Mouse (Mus musculus): Measurements from ENCODE around the gene Ube2ql1. TPM values are rescaled to one million over a fixed set of nuclear protein-coding genes. Genes with fewer than 3 reads are reported as not detected.

The Ube2ql1 gene
- total RNA-seq (2014; rRNA removed) (0.09 and 0.27 TPM in 2 replicates), polyA plus RNA-seq (2012; rRNA removed) (0.05 and 0.09 TPM in 2 replicates)

DNA sequence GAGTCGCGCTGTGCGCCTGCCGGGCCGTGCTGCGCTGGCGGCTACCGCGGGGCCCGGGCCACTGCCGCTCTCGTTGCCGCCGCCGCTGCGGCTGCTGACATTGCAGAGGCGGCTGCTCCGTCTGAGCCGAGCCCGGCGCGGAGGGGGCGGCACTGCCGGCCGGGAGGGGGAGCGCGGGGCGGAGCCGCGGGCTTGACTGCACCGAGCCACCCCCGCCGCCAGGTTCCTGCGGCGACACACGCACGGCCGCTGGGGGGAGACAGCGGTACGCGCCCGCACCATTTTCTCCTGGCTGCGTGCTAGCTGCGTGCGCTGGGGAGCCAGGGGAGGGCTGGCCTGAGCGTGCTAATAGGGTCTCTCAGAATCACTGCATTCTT is at the start of gene Ube2ql1:
Ube2ql1 (minus strand) TSS at position 131 of the 377 bp plus-strand sequence.
- H3K27ac ChIP-seq (replicated peaks; ENCODE audit: insufficient read depth, low read depth, low read length): no peak within 1 kb of the TSS
- H3K36me3 ChIP-seq (ENCODE audit: control insufficient read depth, insufficient read depth, low read length): no peaks in the 10 kb centered on the region
- H3K27me3 ChIP-seq (ENCODE audit: control insufficient read depth, insufficient read depth, low read length): no peaks in the 10 kb centered on the region; the same call in 1 of the 2 replicates
- no peaks in the 10 kb centered on the region for H3K79me2 ChIP-seq (ENCODE audit: control insufficient read depth, insufficient read depth, low read length)
- TF ChIP-seq POLR2A (IDR thresholded peaks at IDR 0.05; ENCODE audit: extremely low read depth, insufficient read depth, low read length): no peak
- TF ChIP-seq CTCF (IDR thresholded peaks at IDR 0.05; ENCODE audit: low read depth, low read length): peak; percentile 90
- peaks cover 5% of the 10 kb centered on the region; the same call in 1 of the 2 replicates for H3K4me1 ChIP-seq (ENCODE audit: control insufficient read depth, insufficient read depth, low read length)
- WGBS: under 1% methylated on average over 46 of the region's 46 CpGs
- peak within 1 kb of the TSS; percentile 62 for H3K4me3 ChIP-seq (ENCODE audit: insufficient read depth, low read depth, low read length)
- H3K9ac ChIP-seq (ENCODE audit: low read depth, low read length): peak within 1 kb of the TSS; percentile 60
- DNase-seq (ENCODE audit: extremely low read depth, low read depth, low spot score): peak; percentile 33

DNA sequence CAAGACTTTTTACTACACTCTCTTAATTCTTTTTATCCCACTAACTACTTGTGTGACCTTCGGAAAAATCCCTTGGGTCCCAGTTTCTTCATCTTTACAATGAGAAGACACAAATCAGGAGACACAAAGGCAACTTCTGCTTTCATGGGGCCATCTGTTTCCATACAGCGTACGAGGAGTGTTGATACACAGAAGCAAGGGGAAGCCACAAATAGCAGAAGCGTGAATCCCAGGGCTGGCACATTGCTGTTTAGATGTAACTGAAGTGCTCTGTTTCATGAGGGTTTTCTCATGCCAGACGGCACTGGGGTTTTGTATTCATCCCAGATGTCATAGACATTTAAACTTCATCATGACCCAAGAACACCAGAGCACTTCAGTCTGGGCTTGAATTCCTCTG is 49.0 kb upstream of the Ube2ql1 start:
- 76% methylated on average over 5 of the region's 5 CpGs for WGBS
- Histone ChIP-seq H3K27me3 (ENCODE audit: control insufficient read depth, insufficient read depth, low read length) (no peaks in the 10 kb centered on the region), H3K4me1 (ENCODE audit: control insufficient read depth, insufficient read depth, low read length) (no peaks in the 10 kb centered on the region), H3K27ac (replicated peaks; ENCODE audit: insufficient read depth, low read depth, low read length) (no peak overlapping the region), H3K4me3 (ENCODE audit: insufficient read depth, low read depth, low read length) (no peak overlapping the region), H3K9ac (ENCODE audit: low read depth, low read length) (no peak overlapping the region), H3K36me3 (ENCODE audit: control insufficient read depth, insufficient read depth, low read length) (no peaks in the 10 kb centered on the region), H3K79me2 (ENCODE audit: control insufficient read depth, insufficient read depth, low read length) (no peaks in the 10 kb centered on the region)
- TF ChIP-seq CTCF (IDR thresholded peaks at IDR 0.05; ENCODE audit: low read depth, low read length): no peak
- no peak for TF ChIP-seq POLR2A (IDR thresholded peaks at IDR 0.05; ENCODE audit: extremely low read depth, insufficient read depth, low read length)
- DNase-seq (ENCODE audit: extremely low read depth, low read depth, low spot score): no peak

GRCm38 (mm10) chr13:69778221-69778620 is 38.5 kb upstream of the Ube2ql1 start:
- no peak for TF ChIP-seq POLR2A (IDR thresholded peaks at IDR 0.05; ENCODE audit: extremely low read depth, insufficient read depth, low read length)
- no peak for TF ChIP-seq CTCF (IDR thresholded peaks at IDR 0.05; ENCODE audit: low read depth, low read length)
- Histone ChIP-seq H3K79me2 (ENCODE audit: control insufficient read depth, insufficient read depth, low read length) (no peaks in the 10 kb centered on the region), H3K4me1 (ENCODE audit: control insufficient read depth, insufficient read depth, low read length) (no peaks in the 10 kb centered on the region; the same call in 1 of the 2 replicates), H3K27ac (replicated peaks; ENCODE audit: insufficient read depth, low read depth, low read length) (no peak overlapping the region), H3K9ac (ENCODE audit: low read depth, low read length) (no peak overlapping the region), H3K36me3 (ENCODE audit: control insufficient read depth, insufficient read depth, low read length) (no peaks in the 10 kb centered on the region), H3K4me3 (ENCODE audit: insufficient read depth, low read depth, low read length) (no peak overlapping the region), H3K27me3 (ENCODE audit: control insufficient read depth, insufficient read depth, low read length) (no peaks in the 10 kb centered on the region)
- WGBS: 84% methylated on average over 19 of the region's 19 CpGs
- no peak for DNase-seq (ENCODE audit: extremely low read depth, low read depth, low spot score)

DNA sequence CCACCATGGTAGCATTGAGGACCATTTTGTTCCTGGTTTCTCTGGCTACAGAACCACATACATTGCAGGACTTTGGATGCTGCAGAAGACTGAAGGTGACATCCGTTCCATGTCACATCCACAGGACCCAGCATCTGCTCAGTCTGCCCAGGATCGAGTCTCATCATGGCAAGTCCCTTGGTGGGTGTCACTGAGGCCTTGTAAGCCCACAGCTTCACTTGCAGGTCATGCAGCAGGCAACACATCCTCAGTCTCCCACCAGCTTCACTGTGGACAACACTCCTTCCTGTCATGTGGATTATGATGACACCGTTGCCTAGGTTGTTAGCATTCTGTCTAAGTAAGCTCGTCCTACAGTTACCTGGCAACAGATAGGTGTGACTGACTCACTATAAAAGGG is 32.7 kb upstream of the Ube2ql1 start:
- Histone ChIP-seq H3K27ac (replicated peaks; ENCODE audit: insufficient read depth, low read depth, low read length) (no peak overlapping the region), H3K4me3 (ENCODE audit: insufficient read depth, low read depth, low read length) (no peak overlapping the region), H3K9ac (ENCODE audit: low read depth, low read length) (no peak overlapping the region), H3K36me3 (ENCODE audit: control insufficient read depth, insufficient read depth, low read length) (no peaks in the 10 kb centered on the region), H3K4me1 (ENCODE audit: control insufficient read depth, insufficient read depth, low read length) (no peaks in the 10 kb centered on the region), H3K79me2 (ENCODE audit: control insufficient read depth, insufficient read depth, low read length) (no peaks in the 10 kb centered on the region), H3K27me3 (ENCODE audit: control insufficient read depth, insufficient read depth, low read length) (no peaks in the 10 kb centered on the region)
- WGBS: 76% methylated on average over 4 of the region's 4 CpGs
- TF ChIP-seq POLR2A (IDR thresholded peaks at IDR 0.05; ENCODE audit: extremely low read depth, insufficient read depth, low read length) (no peak), CTCF (IDR thresholded peaks at IDR 0.05; ENCODE audit: low read depth, low read length) (no peak)
- no peak for DNase-seq (ENCODE audit: extremely low read depth, low read depth, low spot score)

DNA sequence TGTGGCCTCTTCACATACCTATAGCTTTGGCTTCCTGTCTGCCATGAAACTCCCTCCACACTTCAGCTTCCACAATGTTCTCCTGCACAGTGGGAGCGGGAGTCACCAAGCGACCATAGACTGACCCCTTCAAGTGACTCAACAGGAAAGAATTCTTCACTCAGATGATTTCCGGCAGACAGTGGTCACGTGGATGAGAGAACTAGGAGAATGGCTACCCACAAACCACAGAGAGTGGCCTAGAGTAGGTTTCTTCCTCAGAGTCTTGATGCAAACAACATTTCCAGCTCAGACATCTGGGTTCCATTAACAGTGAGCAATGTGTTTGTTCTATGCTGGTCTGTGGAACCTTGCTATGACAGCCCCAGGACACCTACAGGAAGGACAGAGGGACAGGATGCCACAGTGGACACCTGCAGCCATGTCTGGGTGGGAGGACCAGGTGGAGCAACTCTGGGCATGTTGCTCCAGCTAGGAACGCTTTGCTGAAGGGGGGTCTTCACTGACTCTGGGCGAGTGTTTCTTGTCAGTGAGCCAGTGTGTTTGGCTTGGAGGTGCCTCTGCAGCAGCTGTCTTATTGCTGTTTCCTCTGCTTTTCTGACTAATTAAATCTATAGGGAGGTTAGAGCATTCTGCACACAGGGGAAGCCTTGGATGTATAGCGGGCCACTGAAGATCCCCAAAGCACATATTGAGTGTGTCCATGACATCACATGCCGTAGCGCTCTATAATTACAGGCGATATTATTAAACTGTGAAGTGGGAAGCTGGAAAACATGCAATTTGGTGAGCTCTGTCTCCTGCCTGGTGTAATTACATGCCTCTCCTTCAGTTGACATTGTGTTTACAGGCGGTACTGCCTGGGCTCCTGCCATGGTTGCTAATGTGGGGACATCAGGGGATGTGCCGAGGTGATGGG is 31.1 kb upstream of the Ube2ql1 start:
- 81% methylated on average over 12 of the region's 12 CpGs for WGBS
- no peak overlapping the region for H3K9ac ChIP-seq (ENCODE audit: low read depth, low read length)
- no peaks in the 10 kb centered on the region for H3K4me1 ChIP-seq (ENCODE audit: control insufficient read depth, insufficient read depth, low read length)
- no peaks in the 10 kb centered on the region for H3K27me3 ChIP-seq (ENCODE audit: control insufficient read depth, insufficient read depth, low read length)
- H3K79me2 ChIP-seq (ENCODE audit: control insufficient read depth, insufficient read depth, low read length): no peaks in the 10 kb centered on the region
- H3K36me3 ChIP-seq (ENCODE audit: control insufficient read depth, insufficient read depth, low read length): no peaks in the 10 kb centered on the region
- DNase-seq (ENCODE audit: extremely low read depth, low read depth, low spot score): no peak
- no peak for TF ChIP-seq POLR2A (IDR thresholded peaks at IDR 0.05; ENCODE audit: extremely low read depth, insufficient read depth, low read length)
- TF ChIP-seq CTCF (IDR thresholded peaks at IDR 0.05; ENCODE audit: low read depth, low read length): no peak
- no peak overlapping the region for H3K4me3 ChIP-seq (ENCODE audit: insufficient read depth, low read depth, low read length)
- no peak overlapping the region for H3K27ac ChIP-seq (replicated peaks; ENCODE audit: insufficient read depth, low read depth, low read length)

GRCm38 (mm10) chr13:69768152-69768551 is 28.5 kb upstream of the Ube2ql1 start:
- H3K4me1 ChIP-seq (ENCODE audit: control insufficient read depth, insufficient read depth, low read length): no peaks in the 10 kb centered on the region
- no peak overlapping the region for H3K9ac ChIP-seq (ENCODE audit: low read depth, low read length)
- H3K36me3 ChIP-seq (ENCODE audit: control insufficient read depth, insufficient read depth, low read length): no peaks in the 10 kb centered on the region
- WGBS: 86% methylated on average over 10 of the region's 10 CpGs
- no peaks in the 10 kb centered on the region for H3K27me3 ChIP-seq (ENCODE audit: control insufficient read depth, insufficient read depth, low read length)
- TF ChIP-seq CTCF (IDR thresholded peaks at IDR 0.05; ENCODE audit: low read depth, low read length) (no peak), POLR2A (IDR thresholded peaks at IDR 0.05; ENCODE audit: extremely low read depth, insufficient read depth, low read length) (no peak)
- H3K79me2 ChIP-seq (ENCODE audit: control insufficient read depth, insufficient read depth, low read length): no peaks in the 10 kb centered on the region
- no peak overlapping the region for H3K4me3 ChIP-seq (ENCODE audit: insufficient read depth, low read depth, low read length)
- H3K27ac ChIP-seq (replicated peaks; ENCODE audit: insufficient read depth, low read depth, low read length): no peak overlapping the region
- no peak for DNase-seq (ENCODE audit: extremely low read depth, low read depth, low spot score)

Data from liver, adult 2 months (tissue).